Mouse (Mus musculus) gastrocnemius, postnatal 10 days (tissue): ENCODE measurements at regions not wholly inside any gene's neighbourhood (a gene's known extent, or its start where the extent isn't known, plus 50 kb on each side); places are given as distances from the start of the nearest gene placed in this dataset.

Source experiments
- DNase-seq: peaks from one replicate; pipeline ENCODE4 v3.0.0; 2021; ENCODE audit warnings: mixed read lengths

DNA sequence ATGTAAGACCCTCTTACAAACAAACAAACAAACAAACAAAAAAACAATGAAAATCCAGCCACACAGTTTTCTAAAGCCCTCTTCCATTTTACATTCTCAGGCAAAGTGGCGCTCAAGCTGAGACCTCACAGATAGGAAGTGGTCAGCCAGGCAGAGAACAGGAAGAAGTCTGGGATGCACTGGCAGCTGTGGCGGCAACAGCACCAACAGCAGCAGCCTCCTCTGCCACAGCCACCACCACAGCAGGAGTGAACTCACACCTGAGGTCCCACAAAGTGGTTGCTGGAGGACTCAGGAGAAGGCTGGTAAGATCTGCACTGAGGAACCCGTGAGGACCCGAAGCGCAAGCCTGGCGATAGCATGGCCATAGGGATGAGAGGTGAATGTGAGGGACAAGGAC is 156.3 kb downstream of the Grm4 start:
- no peak for DNase-seq

DNA sequence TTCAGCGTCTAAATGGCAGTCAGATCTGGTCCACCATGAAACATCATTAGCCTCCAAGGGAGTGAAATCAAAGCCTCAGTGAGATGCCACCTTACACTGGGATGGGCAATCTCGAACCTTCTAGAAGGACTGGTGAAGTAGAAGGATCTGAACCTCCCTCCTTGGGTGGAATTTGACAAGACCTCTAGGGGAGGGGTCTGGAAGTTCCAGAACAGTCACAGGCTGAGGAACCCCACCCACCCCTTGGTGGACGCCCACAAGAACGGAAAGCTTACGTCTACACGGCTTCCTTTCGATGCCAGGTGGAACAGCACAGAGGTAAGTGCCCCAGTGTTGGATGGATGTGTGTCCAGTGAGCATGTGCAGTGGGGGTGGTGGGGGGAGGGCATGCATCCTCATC is 156.9 kb downstream of the Grm4 start:
- DNase-seq, result no peak

DNA sequence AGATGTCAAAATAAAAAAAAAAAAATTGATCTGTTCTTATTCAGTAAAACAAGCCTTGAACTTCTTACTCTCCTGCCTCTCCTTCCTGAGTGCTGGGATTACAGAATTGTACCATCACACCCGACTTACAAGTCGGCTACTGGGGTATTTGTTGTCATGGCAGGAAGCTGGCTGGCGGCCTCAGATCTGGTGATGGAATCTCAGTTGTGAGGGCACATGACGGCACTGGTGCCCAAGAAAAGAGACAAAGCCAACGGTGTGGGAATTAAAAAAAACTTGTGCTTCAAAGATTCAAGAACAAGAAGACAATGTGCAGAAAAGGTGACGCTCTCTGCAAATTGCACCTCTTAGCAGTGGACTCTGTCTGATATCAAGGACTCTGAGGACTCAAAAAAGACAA is 157.3 kb downstream of the Grm4 start:
- DNase-seq, result no peak

DNA sequence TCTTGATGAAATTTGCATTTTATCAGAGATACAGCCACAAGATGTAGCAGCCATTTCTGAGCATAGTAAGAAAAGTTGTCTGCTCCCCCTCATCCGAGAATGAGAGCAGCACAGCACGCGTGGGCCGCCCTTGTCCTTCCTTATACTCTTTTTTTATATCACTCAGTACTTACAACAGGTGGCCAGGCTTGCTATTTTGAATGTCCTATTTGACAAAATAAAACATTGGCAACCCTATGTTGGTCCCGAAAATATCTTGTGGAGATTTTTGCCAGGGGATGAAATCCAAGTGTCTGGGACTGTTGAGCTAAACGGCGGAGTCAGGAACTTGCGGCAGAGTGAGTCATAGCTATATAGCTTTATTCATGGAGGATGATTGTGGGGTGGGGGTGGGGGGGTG is 158.0 kb upstream of the Lemd2 start:
- DNase-seq, result no peak

DNA sequence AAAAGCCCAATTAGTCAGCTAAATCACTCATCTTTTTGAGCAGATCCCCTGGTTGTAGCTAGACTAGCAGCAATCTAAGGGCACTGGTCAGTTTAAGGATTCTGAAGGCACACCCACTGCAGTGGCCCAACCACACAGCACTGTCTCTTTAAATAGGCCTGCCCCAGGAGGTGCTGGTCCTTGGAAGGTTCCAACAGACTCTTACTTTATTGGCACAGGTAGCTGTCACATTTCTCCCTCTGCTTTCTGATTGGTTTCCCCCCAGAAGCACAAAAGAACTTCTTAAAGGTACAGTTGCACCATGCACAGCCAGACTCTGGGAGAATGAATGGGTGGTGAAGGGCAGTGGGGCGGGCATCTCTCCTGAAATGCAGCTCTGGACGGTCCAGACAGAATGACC is 157.1 kb upstream of the Lemd2 start:
- no peak for DNase-seq

DNA sequence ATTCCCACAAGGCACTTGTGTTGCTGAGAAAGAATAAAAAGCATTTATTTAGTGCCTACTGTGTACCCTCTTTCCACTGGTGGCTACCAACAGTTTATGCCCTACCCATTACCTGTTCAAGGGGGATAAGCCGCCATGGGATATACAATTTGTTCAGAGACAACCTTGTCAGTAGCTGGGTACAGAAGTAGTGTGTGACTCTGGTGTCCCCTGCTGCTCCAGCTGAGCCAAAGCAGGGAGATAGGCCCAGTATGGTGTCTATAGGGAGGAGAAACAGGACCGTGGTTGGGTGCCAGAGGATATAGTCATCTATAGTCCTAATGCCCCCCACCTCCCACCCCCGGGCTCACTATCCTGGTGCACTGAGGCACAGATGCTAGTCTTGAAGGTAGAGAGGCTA is 152.6 kb upstream of the Lemd2 start:
- no peak for DNase-seq

DNA sequence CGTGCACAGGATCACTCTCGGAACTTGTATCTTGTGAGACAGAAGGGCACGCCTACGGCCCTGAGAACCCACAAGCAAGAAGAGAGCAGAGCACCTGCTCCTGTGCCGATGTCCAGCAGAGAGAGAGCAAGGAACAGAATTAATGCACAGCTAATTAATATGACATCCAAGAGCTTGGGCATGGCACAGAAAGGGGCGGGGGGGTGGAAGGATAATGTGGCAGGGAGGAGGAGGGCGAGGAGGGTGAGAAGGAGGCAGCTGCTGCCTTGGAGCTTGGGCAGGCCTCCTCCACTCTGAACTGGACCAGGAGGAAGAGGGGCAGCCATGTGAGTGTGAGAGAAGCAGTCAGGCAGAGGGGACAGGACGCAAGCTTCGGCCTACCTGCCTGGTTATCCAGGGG is 151.4 kb upstream of the Lemd2 start:
- DNase-seq, result no peak

DNA sequence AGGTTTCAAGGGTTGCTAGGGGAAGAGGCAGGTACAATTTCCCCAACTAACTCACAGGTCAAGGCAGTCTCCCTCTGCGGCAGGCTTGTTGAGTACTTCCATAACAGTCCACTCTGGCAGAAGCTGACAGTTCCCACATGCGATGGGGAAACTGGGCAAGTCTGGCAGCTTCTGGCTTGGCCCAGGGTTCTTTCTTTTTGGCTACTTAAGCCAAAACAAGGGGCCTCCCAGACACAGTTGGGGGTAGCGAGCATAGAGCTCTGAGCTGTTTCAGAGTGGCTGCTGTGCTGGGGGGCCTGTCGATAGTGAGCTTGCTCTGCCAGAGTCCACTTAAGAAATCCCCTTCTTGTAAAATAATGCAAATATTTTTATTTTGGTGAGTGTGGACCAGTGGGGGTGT is 150.8 kb upstream of the Lemd2 start:
- no peak for DNase-seq

DNA sequence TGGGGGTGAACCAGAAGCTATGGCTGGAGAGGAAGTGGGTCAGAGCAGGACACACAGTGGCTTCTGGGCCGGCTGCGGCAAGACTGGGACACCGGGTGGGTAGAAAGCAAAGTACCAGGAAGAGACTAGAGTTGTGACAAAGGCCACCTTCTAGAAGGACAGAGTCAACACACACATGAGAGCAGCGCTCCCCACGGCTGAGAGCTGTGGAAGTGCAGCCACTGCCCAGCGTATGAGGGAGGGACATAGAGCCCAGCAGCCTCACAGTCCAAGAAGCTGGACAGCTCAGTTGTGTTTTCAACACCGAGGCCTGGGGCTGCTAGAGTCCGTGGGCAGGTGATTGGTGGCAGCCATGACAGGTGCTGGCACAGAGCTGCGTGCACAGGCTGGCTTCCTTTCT is 145.6 kb upstream of the Lemd2 start:
- DNase-seq, result no peak

DNA sequence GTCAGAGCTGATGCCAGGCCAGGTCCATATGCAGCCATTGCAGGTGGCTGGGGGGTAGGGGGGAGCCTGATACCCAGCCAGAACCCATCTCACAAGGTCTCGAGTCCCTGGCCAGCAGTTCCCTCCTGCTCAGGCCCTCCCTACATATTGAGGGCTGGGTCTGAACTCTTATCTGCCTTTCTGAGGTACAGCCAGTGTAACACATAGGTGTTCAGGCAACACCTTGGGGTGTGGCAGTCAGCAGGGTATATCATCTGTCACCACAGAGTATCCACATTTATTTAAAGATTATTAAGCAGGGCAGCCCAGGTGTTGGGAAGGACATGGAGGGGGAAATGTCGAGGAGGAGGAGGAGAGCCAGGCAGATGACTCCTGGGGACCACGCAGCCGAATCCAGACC is 145.2 kb upstream of the Lemd2 start:
- DNase-seq, result no peak

DNA sequence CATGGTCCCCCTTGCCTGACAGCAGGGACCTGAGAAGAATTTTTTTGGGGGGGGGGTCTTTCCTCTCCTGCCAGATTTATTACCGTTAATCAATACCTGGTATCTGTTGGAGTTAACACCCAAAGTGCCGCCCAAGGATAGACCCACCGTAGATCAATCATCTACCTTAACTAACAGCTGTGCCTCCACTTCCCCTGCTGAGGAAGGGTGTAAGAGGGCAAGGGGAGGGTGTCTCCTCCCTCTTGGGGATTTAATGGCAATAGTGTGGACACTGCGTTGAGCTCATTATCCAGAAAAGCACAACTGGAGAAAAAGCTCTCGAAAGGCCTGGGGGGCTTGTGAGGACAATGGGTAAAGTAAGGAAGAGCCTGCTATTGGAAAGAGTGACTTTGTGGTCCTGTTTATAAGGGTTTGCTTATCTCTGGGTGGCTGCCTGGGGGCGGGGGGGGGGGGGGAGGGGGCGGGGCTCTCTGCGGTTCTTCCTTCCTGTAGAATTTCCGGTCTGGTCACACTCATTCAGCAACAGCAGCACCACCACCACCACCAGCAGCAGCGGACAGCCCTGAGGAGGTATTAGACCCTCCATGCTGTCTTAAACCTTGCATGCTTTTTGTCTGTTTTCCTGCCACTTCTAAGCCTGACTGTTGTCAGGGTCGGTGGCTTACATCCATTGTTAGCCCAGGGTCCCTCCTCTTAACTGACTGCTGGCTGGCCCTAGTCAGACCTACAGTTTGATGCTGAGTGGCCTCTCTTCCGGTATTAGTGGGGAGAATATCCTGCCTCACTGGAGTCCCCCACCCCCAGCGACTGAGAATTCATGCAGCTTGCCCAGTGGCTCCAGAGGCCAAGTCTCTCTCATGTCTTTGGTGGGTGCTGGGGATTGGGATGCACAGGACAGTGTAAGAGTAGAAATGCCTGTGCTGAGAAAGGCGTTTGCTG is 138.0 kb upstream of the Lemd2 start:
- DNase-seq, result no peak

DNA sequence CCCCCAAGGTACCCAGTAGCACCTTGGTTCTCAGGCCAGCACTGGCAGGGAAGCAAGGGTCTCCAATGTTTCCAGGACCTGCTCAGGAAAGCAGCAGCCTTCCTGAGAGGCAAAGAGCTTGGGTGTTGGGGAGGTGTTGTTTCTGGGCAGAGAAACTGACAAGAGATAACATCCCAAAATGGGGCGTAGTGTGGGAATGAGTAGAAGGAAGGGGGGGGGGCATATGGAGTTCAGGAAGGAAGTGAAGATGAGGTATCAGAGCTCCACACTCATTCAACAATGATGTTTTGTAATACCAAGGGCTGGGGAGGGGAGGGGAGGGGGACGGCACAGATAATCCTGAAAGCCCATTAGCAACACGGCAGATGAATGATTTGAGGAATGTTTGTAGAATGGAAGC is 135.6 kb upstream of the Lemd2 start:
- DNase-seq, result no peak

DNA sequence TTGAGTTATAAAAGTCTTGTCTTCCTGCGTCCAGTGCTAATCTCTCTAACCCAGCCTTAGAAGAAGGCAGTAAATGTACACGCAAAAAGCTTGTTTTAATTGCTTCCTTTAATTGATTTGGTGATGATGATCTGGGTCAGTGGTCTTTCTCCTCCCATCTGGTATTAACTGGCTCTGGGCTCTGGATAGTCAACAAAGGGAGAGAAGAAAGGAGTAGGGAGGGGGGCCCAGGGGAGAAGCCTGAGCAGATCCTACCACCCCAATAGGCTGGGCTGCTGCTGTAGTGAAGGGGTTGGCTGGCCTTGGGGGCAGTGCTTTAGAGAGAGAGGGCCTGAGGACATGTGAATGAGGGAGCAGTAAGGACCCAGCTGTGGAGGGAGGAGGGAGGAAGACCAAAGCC is 135.0 kb upstream of the Lemd2 start:
- no peak for DNase-seq

DNA sequence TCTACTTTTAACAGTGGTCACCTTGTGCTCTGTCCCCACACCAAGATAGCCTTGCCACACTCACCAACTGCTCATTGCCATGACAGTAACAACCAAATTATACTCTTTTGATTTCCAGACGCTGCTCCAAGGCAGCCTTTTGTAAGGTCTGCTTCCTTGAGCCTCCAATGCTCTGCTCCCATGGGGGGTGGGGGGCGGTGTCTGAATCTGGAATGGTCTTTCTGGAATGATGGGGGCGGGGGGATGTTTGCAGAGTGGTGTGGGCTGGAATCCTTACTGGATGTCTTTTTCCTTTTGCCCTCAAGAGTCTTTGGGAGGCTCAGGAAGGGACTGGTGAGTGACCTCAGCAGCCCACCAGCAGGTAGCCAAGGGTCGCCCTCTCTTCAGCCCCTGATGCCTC is 131.4 kb upstream of the Lemd2 start:
- no peak for DNase-seq

DNA sequence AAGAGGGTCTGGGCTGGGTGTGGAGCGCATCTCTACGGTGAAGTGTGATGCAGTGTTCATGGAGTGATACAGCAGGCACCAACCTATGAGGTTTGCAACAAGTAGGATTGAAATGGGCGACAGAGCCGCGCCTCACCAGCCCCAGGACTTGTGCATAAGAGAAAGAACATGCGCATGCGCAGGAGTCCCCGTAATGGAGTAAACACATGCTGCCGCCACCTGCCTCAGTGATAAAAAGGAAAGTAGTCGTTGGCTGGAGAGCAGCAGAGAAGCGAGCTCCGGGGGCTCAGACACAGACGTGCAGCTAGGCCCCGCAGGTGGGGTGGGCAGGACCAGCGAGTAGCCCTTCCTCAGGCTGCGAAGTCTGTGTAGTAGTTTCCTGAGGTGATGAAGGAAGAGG is 129.3 kb upstream of the Lemd2 start:
- DNase-seq, result no peak

DNA sequence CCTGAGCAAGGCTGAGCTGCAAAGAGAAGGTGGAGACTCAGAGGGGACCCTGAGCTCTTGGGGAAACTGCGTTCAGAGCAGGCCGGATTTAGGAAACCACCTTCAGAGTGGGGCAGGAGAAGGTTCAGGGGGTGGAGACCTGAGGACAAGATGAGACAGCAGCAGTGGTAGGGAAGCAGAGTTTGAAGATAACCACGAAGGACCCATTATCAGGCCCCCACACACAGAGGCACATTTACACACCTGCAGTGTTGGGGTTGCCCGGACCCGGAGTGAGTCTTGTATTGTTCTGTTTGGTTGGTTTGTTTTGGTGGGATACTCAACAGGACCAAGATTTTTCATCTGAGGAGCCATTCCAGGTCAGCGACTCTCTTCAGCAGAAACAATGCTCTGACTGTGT is 128.9 kb upstream of the Lemd2 start:
- DNase-seq, result no peak

DNA sequence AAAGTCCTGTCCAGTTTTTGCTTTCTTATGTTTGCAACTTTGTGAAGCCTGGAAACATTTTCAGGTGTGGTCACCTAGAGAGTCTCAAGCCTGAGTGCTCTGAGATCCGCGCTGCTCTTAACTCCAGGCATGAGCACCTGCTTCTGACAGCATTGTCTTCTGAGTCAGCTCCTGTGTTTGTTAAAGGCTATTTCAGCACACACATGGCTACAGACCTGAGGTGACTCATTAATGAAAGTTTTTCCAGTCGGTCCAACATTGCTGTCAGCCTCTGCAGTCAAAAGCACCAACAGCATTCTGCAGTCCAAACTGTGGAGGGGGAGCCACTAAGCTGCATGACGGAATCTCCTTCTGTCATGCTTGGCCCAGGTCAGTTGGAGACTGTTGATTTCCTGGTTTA is 127.8 kb upstream of the Lemd2 start:
- no peak for DNase-seq

DNA sequence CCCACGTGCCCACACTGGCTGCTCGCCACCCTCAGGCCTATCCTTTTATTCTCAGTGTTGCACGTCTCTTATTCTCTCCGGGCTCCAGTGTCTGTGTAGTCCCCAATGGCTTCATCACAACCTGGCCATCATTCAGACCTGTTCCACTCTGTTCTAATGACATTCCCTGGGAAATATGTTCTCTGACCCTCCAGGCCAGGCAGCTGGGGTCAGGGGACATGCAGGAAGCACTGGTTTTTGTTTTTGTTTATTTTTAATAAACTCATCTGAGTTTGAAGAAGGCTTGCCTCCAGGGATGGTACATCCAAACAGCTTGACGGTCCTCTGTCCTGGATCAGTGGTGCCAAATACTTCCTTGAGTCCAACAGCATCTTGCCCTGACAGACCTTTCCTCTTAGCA is 127.4 kb upstream of the Lemd2 start:
- no peak for DNase-seq

DNA sequence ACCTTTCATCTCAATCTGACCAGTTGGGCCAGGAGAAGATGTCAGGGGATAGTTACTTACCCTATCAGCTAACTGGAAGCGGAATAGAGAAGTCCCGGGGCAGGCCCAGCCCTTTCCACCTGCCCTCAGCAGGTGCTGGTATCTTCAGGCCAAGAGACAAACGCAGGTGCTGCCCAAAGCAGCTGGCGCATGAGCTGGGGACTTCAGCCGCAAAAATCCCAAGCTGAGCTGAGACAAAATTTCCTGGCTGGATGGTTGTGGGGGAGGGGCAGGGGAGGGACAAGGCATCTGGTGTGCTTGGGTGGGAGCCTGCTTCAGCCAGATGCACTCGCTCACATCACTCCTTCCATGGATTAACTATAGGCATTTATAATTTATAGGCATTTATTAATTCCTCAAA is 125.5 kb upstream of the Lemd2 start:
- DNase-seq, result peak; percentile 56

DNA sequence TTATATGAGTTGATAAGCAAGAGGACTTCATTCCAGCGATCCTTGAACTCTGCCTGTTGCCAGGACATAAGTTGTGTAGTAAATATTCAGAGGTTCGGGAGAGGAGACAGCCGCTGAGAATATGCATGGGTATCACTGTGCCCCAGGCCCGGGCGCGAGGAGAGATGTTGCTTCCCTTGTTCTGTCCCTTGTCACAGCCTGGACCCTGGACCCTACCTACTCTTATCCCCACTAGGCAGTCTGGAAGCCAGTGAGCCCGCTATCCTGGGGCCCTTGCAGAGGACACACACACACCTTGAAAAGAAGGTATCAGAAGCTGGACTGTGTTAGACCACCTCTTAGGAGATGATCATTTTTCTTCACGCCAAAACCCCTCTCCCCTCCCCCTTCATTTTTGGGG is 124.9 kb upstream of the Lemd2 start:
- DNase-seq, result no peak

DNA sequence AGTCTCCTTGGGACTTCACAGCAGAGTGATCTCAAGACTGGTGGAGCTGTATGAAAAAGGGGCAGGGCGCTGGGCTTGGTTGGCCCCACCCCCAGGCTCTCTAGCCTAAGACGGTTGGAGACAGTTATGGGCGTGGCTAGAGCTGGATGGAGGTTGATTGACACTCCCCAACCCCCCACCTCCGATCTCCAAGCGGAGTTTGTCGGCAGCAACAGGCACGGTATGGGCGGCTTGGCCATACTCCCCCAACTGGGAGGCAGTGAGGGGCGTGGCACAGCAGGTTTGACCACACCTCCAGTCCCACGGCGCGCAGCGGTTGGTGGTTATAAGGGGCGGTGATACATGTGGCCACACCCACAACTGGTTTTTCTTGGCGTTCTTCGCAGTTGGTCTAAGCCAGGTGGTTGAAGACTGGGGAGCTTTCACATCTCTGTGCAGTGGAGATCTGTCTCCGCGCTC is 120.8 kb upstream of the Lemd2 start:
- peak; percentile 73 for DNase-seq

DNA sequence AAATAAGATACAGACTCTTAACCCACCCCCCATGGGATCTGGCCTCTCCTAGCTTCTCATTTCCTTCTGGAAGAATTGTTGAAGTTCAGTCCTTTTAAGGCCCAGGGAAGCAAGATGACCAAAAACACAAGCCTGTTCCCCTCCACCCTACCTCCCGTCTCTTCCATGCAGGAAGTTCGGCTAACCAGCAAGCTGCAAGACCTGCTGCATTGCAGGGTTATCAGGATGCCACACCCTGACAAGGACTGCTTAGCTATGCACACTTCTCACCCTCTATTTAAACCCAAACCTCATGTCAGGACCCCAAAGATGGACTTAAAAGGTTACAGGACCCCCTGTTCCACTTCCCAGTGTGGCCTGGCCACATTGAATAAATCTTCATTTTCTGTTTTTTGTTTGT is 119.2 kb upstream of the Lemd2 start:
- DNase-seq, result no peak

DNA sequence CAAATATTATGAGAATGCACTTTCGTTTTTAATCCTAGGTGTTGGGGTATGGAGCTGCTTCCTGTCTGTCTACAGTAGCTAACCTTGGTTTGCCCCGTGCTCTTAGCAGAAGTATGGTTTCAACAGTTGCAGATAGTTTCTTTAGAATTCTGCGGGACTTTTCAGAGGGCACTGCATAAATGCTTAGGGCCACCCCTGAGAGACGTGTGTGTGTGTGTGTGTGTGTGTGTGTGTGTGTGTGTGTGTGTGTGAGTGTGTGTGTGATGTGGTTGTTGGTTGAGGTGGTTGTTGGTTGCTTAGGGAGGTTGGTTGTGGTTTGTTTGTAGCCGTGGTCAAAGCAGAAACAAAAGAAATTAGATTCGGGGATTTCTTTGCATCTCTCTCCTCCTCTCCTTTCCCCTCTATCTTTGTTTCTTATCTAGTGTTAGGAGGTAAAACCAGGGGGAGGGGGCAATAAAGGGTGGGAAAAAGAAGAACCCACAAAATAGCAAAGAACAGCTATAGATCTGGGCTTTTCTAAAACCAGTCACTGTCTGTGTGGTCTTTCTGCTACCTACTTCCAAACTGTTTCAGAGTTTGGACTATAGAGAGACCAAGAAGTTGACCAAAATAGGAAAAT is 118.7 kb upstream of the Lemd2 start:
- DNase-seq, result no peak
